Comparison of ENCODE assay signal across 8 mouse cellular contexts in the genomic region with DNA sequence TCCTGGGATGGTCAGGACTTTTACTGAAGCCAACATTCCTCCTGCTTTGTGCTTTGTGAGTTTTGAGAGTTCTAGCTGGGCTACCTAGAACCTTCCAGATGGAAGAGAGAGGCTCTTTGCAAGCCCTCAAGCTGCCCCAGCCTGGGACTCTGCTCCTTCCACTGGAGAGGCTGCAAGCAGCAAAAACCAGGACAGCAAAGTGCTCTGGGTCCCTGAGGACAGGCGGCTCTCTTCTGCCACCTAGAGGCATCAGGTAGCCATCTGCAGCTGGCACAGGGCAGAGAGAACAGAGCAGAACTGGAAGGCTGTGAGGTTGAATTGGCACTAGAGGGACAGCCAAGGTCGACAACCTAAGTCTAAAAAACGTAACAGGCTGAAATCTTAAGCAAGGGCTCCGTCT. TPM values are rescaled to one million over a fixed set of nuclear protein-coding genes. Genes with fewer than 3 reads are reported as not detected.
DNase-seq lines count a peak whose midpoint lies in the region; ATAC-seq and TF ChIP-seq lines count a peak whose summit lies in the region.
"Had no signal": no experiment of that assay in that cellular context is flagged by ENCODE, and none has a peak within 500 bp of the region (broad histone marks: within the 10 kb centered on the region; RNA-seq: fewer than 3 reads in every experiment).

No protein-coding gene starts in this region.

- dilution Hi-C loops in CH12.LX (cut with MboI; ENCODE audit: extremely low pct_ligation_motif_present, extremely low pct_unique_long_range_greater_than_20kb, low sequenced_read_pairs) = no loop called here

- H3K9ac ChIP-seq in CH12.LX (ENCODE audit: insufficient read depth, low read depth) = no peak overlapping the region
- H3K9ac ChIP-seq: limb, embryonic 15.5 days had no signal

- no peaks in the 10 kb centered on the region for H3K79me2 ChIP-seq in CH12.LX (replicated peaks; ENCODE audit: control insufficient read depth, extremely low read depth, insufficient read depth, poor library complexity, severe bottlenecking)

- in situ Hi-C loops in CH12.LX (cut with MboI; ENCODE audit: low pct_ligation_motif_present, low pct_unique_long_range_greater_than_20kb, low sequenced_read_pairs) = loop anchor here (5.0 kb wide), 1 partner anchor 45 kb away; the partner anchor contains the start of gene Tff2

- H3K27ac ChIP-seq in CH12.LX (ENCODE audit: insufficient read depth, low read depth) = no peak overlapping the region
- H3K27ac ChIP-seq in small intestine, adult 2 months (ENCODE audit: insufficient read depth, low read depth, low read length) = no peak overlapping the region
- H3K27ac ChIP-seq: limb, embryonic 15.5 days had no signal

- TF ChIP-seq RAD21 in CH12.LX (IDR thresholded peaks at IDR 0.05; ENCODE audit: low read depth, low read length) = peak; percentile 88

- H3K4me1 ChIP-seq in CH12.LX (ENCODE audit: control insufficient read depth in 1 of 2, insufficient read depth in 2 of 2) = peaks cover 17 to 35% of the 10 kb centered on the region in 2 experiments
- H3K4me1 ChIP-seq in small intestine, adult 2 months (ENCODE audit: control insufficient read depth, insufficient read depth, insufficient read length, low read length) = peaks cover 5% of the 10 kb centered on the region; the same call in 1 of the 2 replicates
- H3K4me1 ChIP-seq: limb, embryonic 15.5 days had no signal

- no peak for TF ChIP-seq EP300 in CH12.LX (IDR thresholded peaks at IDR 0.05; ENCODE audit: low read length)

- H3K4me3 ChIP-seq in CH12.LX (replicated peaks in 1 of 3; ENCODE audit: low read depth in 2 of 3, low read length in 2 of 3, poor library complexity in 1 of 3) = no peak overlapping the region
- H3K4me3 ChIP-seq in small intestine, adult 2 months (ENCODE audit: low read depth, low read length) = no peak overlapping the region
- H3K4me3 ChIP-seq: limb, embryonic 15.5 days had no signal

- TF ChIP-seq CTCF in CH12.LX (conservative IDR thresholded peaks at IDR 0.05 in 1 of 2, IDR thresholded peaks at IDR 0.05 in 1 of 2; ENCODE audit: low read depth in 2 of 2, low read length in 2 of 2) = peak; percentile 70 to 95; a peak in 3 of 4 replicates
- TF ChIP-seq CTCF in small intestine, adult 2 months (IDR thresholded peaks at IDR 0.05; ENCODE audit: extremely low read depth, insufficient read length, insufficient replicate concordance, low read depth, low read length) = peak; percentile 84; the same call in 1 of the 2 replicates

- WGBS in small intestine, adult 2 months = 17% methylated on average over 4 of the region's 4 CpGs

- H3K4me2 ChIP-seq in CH12.LX (ENCODE audit: insufficient read depth, low read depth, poor library complexity, severe bottlenecking) = no peak overlapping the region
- H3K4me2 ChIP-seq: limb, embryonic 15.5 days had no signal

- H3K9me3 ChIP-seq in CH12.LX (replicated peaks; ENCODE audit: low read length) = peaks cover 3% of the 10 kb centered on the region
- H3K9me3 ChIP-seq: limb, embryonic 15.5 days had no signal

- peak; percentile 65 for DNase-seq in CH12.LX (ENCODE audit: extremely low read depth)
- DNase-seq in T-cell, adult 2 months (ENCODE audit: low spot score) = peak; percentile 62
- peak; percentile 89 to 90 for DNase-seq in cerebellum, postnatal 14 days
- DNase-seq in layer of hippocampus, postnatal 10 days (ENCODE audit: low spot score in 2 of 2) = peak; percentile 74 to 80
- DNase-seq in lung, postnatal 25 days (ENCODE audit: low spot score) = peak; percentile 73

- TF ChIP-seq POLR2A in CH12.LX (IDR thresholded peaks at IDR 0.05; ENCODE audit: low read depth, low read length) = no peak
- no peak for TF ChIP-seq POLR2A in small intestine, adult 2 months (IDR thresholded peaks at IDR 0.05; ENCODE audit: low read depth, low read length)

- H3K27me3 ChIP-seq in CH12.LX (replicated peaks) = no peaks in the 10 kb centered on the region
- no peaks in the 10 kb centered on the region for H3K27me3 ChIP-seq in small intestine, adult 2 months (ENCODE audit: control insufficient read depth, insufficient read depth, low read length)
- H3K27me3 ChIP-seq: limb, embryonic 15.5 days had no signal

- no peaks in the 10 kb centered on the region for H3K36me3 ChIP-seq in CH12.LX (replicated peaks in 1 of 2; ENCODE audit: control insufficient read depth in 1 of 2, insufficient read depth in 1 of 2, low read length in 1 of 2)
- H3K36me3 ChIP-seq in small intestine, adult 2 months (ENCODE audit: control insufficient read depth, insufficient read depth, low read length) = no peaks in the 10 kb centered on the region
- H3K36me3 ChIP-seq: limb, embryonic 15.5 days had no signal

- ATAC-seq in granulocyte monocyte progenitor cell, adult 5-6 weeks (replicated peaks; ENCODE audit: poor library complexity, severe bottlenecking) = peak; percentile 85

TF ChIP-seq in CH12.LX, 34 proteins besides CTCF, POLR2A, EP300 and RAD21:
- TF ChIP-seq E2F4 (IDR thresholded peaks at IDR 0.05; ENCODE audit: insufficient replicate concordance, low read depth, low read length) (no peak), KAT2A (IDR thresholded peaks at IDR 0.05; ENCODE audit: insufficient replicate concordance, low read length) (no peak), CHD2 (IDR thresholded peaks at IDR 0.05; ENCODE audit: low read length) (no peak), BHLHE40 (IDR thresholded peaks at IDR 0.05; ENCODE audit: low read depth, low read length) (no peak), UBTF (IDR thresholded peaks at IDR 0.05; ENCODE audit: low read depth, low read length) (no peak), ZC3H11A (IDR thresholded peaks at IDR 0.05; ENCODE audit: low read depth, low read length) (peak; percentile 53), NELFE (IDR thresholded peaks at IDR 0.05; ENCODE audit: low read depth, low read length) (peak; percentile 19; the same call in 1 of the 2 replicates), MYC (IDR thresholded peaks at IDR 0.05; ENCODE audit: low read depth, low read length) (no peak), PAX5 (IDR thresholded peaks at IDR 0.05; ENCODE audit: low read length) (no peak), MAFK (IDR thresholded peaks at IDR 0.05; ENCODE audit: insufficient replicate concordance, low read length) (no peak), ELF1 (IDR thresholded peaks at IDR 0.05; ENCODE audit: low read depth, low read length) (no peak), RCOR1 (conservative IDR thresholded peaks at IDR 0.05; ENCODE audit: low read depth, low read length) (no peak), ZMIZ1 (IDR thresholded peaks at IDR 0.05; ENCODE audit: low read depth, low read length) (no peak), MXI1 (IDR thresholded peaks at IDR 0.05; ENCODE audit: low read depth, low read length) (no peak), SIN3A (IDR thresholded peaks at IDR 0.05; ENCODE audit: low read length) (no peak), SMC3 (IDR thresholded peaks at IDR 0.05; ENCODE audit: low read depth, low read length) (peak; percentile 96), USF1 (IDR thresholded peaks at IDR 0.05; ENCODE audit: low read depth, low read length) (no peak)
TF ChIP-seq in CH12.LX: peak in this region for 3.

RNA-seq across cellular contexts. Expression of gene Tmprss3, which starts 11.4 kb away (rescaled TPM):
- total RNA-seq in CH12.LX (2012; rRNA removed) (not detected in 2 replicates), CH12.LX (2014; rRNA removed) (not detected in 2 replicates)
- not detected in 2 replicates for polyA plus RNA-seq in CH12.LX (2012; ENCODE audit: insufficient read length, low read depth)
- 13.1 and 18.0 TPM in 2 replicates for total RNA-seq in granulocyte monocyte progenitor cell, adult 5-6 weeks (2014; fragmentation: Nextera tagmentation)
- total RNA-seq in granulocyte monocyte progenitor cell, adult 5-6 weeks (2017) = 2.6 and 3.7 TPM in 2 replicates
- total RNA-seq in layer of hippocampus, postnatal 10 days (2021) = not detected
- 0.11 TPM in 1 of 2 replicates, not detected in the other for polyA plus RNA-seq in small intestine, adult 2 months (2012; rRNA removed)

RNA-seq across cellular contexts. Expression of gene Ubash3a, which starts 20.3 kb away (rescaled TPM):
- total RNA-seq in CH12.LX (2012; rRNA removed) = 0.08 TPM in 2 replicates
- not detected in 2 replicates for total RNA-seq in CH12.LX (2014; rRNA removed)
- polyA plus RNA-seq in CH12.LX (2012; ENCODE audit: insufficient read length, low read depth) = 0.17 and 0.23 TPM in 2 replicates
- total RNA-seq in granulocyte monocyte progenitor cell, adult 5-6 weeks (2014; fragmentation: Nextera tagmentation) = 36.4 and 50.2 TPM in 2 replicates
- 35.5 and 39.5 TPM in 2 replicates for total RNA-seq in granulocyte monocyte progenitor cell, adult 5-6 weeks (2017)
- 1 to 10 TPM in 1 of 2 experiments, under 1 TPM in 1; 0.51 to 1.5 TPM for total RNA-seq in layer of hippocampus, postnatal 10 days (2021)
- 0.76 and 0.98 TPM in 2 replicates for polyA plus RNA-seq in small intestine, adult 2 months (2012; rRNA removed)

RNA-seq across cellular contexts. Expression of gene Tff1, which starts 22.3 kb away (rescaled TPM):
- total RNA-seq in CH12.LX (2012; rRNA removed) = 1.1 and 2.2 TPM in 2 replicates
- 0.54 and 1.6 TPM in 2 replicates for total RNA-seq in CH12.LX (2014; rRNA removed)
- 0.44 TPM in 1 of 2 replicates, not detected in the other for polyA plus RNA-seq in CH12.LX (2012; ENCODE audit: insufficient read length, low read depth)
- not detected in 2 replicates for total RNA-seq in granulocyte monocyte progenitor cell, adult 5-6 weeks (2014; fragmentation: Nextera tagmentation)
- not detected in 2 replicates for total RNA-seq in granulocyte monocyte progenitor cell, adult 5-6 weeks (2017)
- total RNA-seq in layer of hippocampus, postnatal 10 days (2021) = not detected
- 7.6 and 3,319 TPM in 2 replicates for polyA plus RNA-seq in small intestine, adult 2 months (2012; rRNA removed)
- polyA plus RNA-seq: limb, embryonic 15.5 days had no signal

RNA-seq across cellular contexts. Expression of gene Tff2, which starts 43.3 kb away (rescaled TPM):
- total RNA-seq in CH12.LX (2012; rRNA removed) = not detected in 2 replicates
- not detected in 2 replicates for total RNA-seq in CH12.LX (2014; rRNA removed)
- polyA plus RNA-seq in CH12.LX (2012; ENCODE audit: insufficient read length, low read depth) = not detected in 2 replicates
- not detected in 2 replicates for total RNA-seq in granulocyte monocyte progenitor cell, adult 5-6 weeks (2014; fragmentation: Nextera tagmentation)
- total RNA-seq in granulocyte monocyte progenitor cell, adult 5-6 weeks (2017) = not detected in 2 replicates
- total RNA-seq in layer of hippocampus, postnatal 10 days (2021) = not detected
- 19.0 and 10,568 TPM in 2 replicates for polyA plus RNA-seq in small intestine, adult 2 months (2012; rRNA removed)
- polyA plus RNA-seq: limb, embryonic 15.5 days had no signal

RNA-seq across cellular contexts. Expression of gene Tff3, which starts 57.9 kb away (rescaled TPM):
- not detected in 2 replicates for total RNA-seq in CH12.LX (2012; rRNA removed)
- total RNA-seq in CH12.LX (2014; rRNA removed) = not detected in 2 replicates
- not detected in 2 replicates for polyA plus RNA-seq in CH12.LX (2012; ENCODE audit: insufficient read length, low read depth)
- not detected in 2 replicates for total RNA-seq in granulocyte monocyte progenitor cell, adult 5-6 weeks (2014; fragmentation: Nextera tagmentation)
- not detected in 2 replicates for total RNA-seq in granulocyte monocyte progenitor cell, adult 5-6 weeks (2017)
- total RNA-seq in layer of hippocampus, postnatal 10 days (2021) = not detected
- 5,248 and 10,550 TPM in 2 replicates for polyA plus RNA-seq in small intestine, adult 2 months (2012; rRNA removed)

Comparison
In these comparisons a context has a peak if more than half of its experiments do, and no peak if none do; other contexts are left out.
1. RNA of gene Ubash3a, which starts 20.3 kb away (total RNA-seq): 35.5 to 50.2 TPM in granulocyte monocyte progenitor cell, adult 5-6 weeks; 0.51 to 1.5 TPM in layer of hippocampus, postnatal 10 days and 0.08 TPM in CH12.LX; every median in the first group is over 10 times any median in the second.
2. Peak in every context shown above with its lines, with median percentiles within 50 percentile points of each other: DNase-seq.